Mouse (Mus musculus): ENCODE results near the gene Bco2.

Gene Bco2

GRCm38 (mm10) chr9:50554241-50555093, 514 bp downstream of the Bco2 start, which contains the start of gene Il18:
TSS of gene Il18 (plus strand) at chr9:50554827.
- peak; percentile 53 for DNase-seq

GRCm38 (mm10) chr9:50553547-50553946, 1.4 kb downstream of the Bco2 start:
- DNase-seq, result no peak

GRCm38 (mm10) chr9:50552206-50552605, 2.8 kb downstream of the Bco2 start:
- DNase-seq, result no peak

- peak; percentile 72 for DNase-seq
These were observed 6.0 kb downstream of the Bco2 start for GRCm38 (mm10) chr9:50548936-50549335.

DNA sequence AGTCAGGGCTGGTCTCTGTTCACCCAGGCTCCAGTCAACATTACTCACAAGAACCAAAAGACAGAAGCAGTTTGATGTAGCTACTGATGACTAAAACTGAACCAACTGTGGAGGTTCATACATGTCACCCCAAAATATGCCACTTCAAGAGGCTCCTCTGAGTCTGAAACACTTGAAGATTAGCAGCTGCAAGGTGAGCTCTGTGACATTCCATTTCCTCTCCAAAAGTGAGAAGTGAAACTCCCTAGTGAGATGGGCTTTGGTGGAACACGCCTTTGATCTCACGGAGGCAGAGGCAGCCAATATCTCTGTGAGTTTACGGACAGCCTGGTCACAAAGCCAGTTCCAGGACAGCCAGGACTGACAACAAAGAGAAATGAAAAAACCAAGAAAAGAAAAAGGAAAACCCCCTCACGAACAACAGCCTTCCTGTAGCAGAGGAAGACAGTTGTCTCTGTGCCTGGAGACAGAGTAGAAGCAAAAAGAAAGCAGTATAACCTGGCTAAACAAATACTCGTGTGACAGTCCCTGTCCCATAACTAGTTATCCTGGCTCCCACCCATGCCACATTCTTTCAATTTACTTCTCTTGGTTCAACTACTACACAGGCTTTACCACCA, 7.0 kb downstream of the Bco2 start:
- no peak for DNase-seq

- DNase-seq, result no peak
These were observed 12.6 kb downstream of the Bco2 start for GRCm38 (mm10) chr9:50542401-50542800.

- no peak for DNase-seq
These were observed 14.8 kb downstream of the Bco2 start for GRCm38 (mm10) chr9:50540170-50540569.

DNA sequence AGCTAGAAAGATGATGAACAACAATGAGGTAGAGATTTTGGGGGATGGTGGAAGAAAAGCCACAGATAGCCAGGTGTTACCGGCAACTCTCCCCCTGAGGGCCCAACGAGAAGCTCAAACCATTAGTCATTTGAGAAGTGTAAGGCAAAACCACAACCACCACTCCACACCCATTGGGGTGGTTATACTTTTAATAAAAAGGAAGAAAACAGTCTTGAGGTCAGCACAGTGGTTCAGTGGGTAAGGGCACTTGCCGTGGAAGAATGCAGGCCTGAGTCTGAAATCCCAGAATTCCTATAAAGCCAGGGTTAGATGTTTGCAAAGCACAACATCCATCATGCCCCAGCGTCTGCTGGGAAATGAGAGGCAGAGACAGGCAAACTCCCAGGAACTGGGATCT, 17.7 kb downstream of the Bco2 start:
- DNase-seq, result no peak

DNA sequence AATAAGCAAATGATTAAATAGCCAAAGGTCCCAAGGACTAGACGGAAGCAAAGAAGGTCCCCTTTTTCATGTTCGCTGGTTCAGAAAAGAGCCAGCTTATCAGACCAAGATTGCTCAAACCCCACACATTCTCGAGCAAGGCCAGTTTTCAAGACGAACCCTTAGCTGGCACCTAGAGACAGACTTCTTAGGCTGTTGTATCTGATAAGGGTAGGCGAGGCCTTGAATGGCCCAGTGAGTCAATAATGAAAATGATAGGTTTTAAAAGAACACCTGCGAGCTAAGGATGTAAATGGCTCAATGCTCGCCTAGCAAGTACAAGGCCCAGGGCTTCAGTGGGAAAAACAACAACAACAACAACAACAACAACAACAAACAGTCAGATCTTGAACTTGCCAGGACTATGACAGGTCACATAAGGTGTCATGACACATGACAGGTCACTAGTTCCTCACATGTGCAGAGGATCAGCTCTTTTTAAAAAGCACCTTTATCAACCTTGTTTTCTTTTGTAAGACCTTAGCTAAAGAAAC, 18.3 kb downstream of the Bco2 start:
- DNase-seq, result no peak

- peak; percentile 51 for DNase-seq
These were observed 19.1 kb downstream of the Bco2 start for GRCm38 (mm10) chr9:50535930-50536329.

DNA sequence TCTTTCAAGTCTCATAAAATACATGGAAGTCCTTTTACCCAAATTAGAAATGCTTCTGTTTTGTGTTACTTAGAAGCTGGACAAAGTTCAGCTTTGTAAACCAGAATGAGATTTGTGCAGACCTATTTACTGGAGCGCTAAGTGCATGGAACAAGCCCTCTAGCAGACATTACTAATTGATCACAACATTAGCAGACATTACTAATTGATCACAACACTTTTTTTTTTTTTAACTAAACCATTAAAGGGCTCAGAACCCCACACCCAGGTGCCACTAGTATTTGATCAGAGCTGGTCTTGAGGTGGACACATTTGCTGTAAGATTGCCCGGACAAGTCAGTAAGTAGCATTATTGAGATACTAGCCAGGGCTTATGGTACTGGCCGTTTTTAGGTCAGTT, 21.2 kb downstream of the Bco2 start:
- peak; percentile 72 for DNase-seq

DNA sequence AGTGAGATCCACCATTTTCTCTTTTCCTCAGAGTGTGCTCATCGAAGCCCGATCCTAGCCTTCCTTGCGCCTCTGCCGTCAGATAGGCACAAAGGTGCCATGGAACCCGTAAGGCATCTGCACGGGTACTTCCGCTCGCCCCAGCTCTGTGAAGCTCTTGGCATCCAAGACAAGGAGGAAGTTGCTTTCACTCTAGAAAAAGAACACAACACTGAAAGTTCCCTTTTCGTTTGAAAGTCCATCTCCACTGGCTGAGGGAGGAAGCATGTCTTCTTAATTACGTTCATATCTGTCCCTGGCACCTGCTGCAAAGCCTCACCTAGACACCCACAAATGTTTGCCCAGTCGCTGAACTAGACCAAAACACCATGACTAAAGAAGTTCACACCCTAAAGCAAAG, 21.7 kb downstream of the Bco2 start:
- no peak for DNase-seq

GRCm38 (mm10) chr9:50530890-50531289, 24.1 kb downstream of the Bco2 start:
- peak; percentile 53 for DNase-seq

DNA sequence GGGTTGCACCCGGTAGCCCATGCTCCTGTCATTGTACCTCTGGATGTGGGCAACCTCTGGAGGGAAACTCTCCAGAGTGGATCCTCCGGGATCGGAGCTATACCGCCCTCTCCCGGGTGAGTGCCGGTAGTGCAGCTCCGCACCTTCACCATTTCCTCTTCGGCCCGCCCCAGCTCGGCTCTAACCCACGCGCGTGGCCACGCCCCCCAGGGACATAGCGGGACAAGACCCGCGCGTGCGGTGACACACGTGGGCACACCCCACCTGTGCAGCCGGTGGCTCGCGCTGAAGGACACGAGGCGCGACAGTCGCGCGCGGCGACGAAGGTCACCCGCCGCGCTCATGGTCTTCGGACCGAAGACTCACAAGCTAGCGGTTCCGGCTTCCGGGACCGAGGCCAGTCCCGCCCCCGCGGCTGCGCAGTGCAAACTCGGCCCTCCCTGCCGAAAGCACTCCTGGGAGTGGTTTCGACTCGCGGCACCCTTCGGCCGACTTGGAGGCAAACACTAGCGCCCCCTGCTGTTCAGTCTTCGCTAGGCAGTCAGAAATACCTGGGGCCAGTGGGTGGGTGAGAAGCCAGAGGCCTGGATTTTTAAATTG, 26.6 kb downstream of the Bco2 start, which contains the start of gene Pts:
Gene Pts (minus strand): TSS at position 432 of the 600 bp plus-strand sequence.
- DNase-seq, result peak; percentile 98

DNA sequence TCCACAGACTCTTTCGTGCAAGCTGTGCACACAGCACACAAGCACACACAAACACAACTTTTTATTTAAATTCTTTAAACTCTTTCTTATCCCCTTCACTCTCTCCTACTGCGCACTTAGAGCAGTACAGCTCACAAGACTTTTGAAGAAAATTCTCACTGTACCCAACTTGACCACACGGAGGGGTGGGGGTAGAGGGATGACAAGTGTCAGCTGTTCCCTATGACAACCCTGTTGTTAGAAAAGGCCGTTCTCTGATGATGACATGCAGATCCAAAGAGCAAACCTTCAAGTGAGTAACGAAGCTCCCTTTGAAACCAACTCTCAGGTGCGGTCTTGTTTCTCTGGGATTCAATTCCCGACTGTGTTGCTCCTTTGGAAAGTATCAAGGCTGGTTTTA, 27.1 kb downstream of the Bco2 start:
- no peak for DNase-seq

DNA sequence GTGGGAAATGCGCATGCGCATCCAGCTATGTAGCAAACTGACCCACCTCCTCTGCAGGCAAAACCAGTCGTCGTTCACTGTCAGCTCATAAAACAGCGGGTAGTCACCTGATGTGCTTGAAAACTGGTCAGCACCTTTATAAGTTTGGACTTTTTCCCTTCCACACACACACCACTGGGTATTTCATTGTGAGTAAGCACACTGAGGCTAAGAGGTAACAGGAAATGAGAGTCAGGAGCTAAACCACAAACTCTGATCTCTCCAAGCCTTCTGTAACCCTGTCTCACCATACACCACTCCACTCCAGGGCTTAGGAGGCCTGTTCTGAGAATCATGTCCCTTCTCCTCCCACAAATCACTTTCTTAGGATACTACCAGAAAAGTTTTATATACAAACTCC, 29.4 kb downstream of the Bco2 start:
- DNase-seq, result no peak

- DNase-seq, result no peak
These were observed 30.0 kb downstream of the Bco2 start for GRCm38 (mm10) chr9:50524936-50525335.

GRCm38 (mm10) chr9:50522574-50522973, 32.4 kb downstream of the Bco2 start:
- no peak for DNase-seq

- DNase-seq, result no peak
These were observed 33.4 kb downstream of the Bco2 start for GRCm38 (mm10) chr9:50521562-50521961.

DNA sequence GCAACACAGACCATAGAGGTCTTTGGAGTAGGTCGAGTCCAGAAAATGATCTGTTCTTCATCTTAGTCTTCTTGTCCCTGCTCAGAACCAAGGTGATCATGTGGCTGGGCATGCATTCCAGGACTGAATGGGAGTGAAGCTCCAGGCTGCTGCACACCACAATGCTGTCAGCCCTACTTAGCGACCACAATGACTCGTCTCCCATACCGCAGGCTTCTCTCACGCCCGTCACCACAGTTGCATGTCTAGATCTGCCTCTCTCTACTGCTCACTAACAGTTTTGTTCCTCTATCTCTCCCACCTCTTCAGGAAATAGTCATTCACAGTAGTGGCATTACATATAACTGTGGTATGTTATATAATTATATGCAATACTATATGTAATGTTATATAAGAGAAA, 34.2 kb downstream of the Bco2 start:
- no peak for DNase-seq

DNA sequence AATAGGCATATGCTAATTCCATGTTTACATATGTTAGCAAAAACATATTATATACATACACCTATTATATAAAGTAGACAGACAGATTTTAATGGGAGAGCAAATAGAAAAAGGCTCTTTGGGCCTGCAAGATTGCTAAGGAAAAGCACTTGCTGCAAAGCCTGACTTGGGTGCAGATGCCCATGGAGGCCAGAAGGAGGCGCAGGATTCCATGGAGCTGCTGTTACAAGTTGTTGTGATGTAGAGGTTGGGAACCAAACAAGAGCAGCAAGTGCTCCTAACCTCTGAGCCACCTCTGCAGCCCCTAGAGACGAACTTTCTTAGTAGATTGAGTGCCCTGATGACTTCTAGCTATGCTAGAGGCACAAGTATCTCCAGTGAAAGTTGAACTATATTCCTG, 36.2 kb downstream of the Bco2 start:
- no peak for DNase-seq

DNA sequence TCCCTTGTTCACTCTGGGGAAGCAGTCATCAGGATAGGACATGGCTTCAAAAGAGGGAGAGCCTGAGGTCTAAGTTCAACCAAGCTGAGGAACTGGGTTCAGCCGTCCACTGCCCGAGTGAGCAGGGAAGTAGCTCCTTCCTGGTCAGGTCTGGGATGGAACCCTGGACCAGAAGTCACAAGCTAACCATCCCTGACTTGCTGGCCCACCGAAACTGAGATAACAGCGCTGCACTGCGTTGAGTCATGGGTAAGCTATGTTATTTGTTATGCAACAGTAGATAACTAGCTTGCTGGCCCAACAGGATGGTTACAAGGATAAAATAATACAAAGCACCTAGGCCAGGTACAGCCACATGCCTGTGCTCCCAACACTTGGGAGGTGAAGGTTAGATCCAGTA, 39.5 kb downstream of the Bco2 start:
- DNase-seq, result no peak

DNA sequence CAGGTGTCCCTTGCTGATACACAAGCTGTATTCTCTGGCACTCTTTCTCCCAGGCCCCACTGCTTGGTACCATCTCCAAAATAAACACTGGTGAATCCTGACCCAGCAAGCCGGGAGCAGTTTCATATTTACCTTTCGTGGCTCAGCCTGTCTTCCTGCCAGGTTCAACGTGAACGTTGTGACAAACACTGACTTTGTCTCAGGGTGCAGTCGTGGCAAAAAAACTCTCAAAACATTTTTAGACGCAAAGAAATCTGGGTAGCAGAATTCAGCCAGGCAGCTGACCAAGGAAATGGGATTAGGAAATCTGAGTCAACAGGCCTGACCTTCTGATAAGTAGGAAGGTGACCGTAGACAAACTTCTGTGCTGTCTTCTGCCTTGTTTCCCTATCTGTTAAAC, 47.4 kb downstream of the Bco2 start:
- DNase-seq, result no peak

DNA sequence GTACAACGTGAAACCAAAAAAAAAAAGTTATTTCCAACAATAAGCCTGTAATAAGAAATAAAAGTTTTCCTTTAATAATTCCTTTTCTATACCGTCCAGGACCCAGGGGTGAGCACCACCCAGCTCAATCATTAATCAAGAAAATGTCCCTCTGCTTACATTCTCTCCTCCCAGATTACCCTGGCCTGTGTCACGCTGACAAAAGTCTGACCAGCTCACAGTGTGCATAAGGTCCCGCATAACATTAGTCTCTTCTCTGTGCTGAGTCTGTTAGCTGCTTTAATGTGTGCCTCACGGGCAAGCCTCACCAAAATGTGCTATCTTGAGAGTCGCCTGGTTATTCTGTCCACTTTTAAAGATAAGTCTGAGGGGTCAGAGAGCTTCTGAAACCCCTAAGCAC, 49.6 kb downstream of the Bco2 start:
- DNase-seq, result no peak

Measured in kidney, adult 9 months (tissue).